Mouse (Mus musculus) right cerebral cortex, postnatal 10 days (tissue): ENCODE results near the gene Rab19.
"Not testable (repeated sequence)": the region's sequence is repeated elsewhere in the genome, so short reads cannot be mapped to it uniquely, and the experiment has no call there.

Source experiments
- DNase-seq, 2 experiments: peaks; one replicate each; pipeline ENCODE4 v3.0.0; 2021; ENCODE audit warnings: low spot score in 2 of 2

Rab19 gene

DNA sequence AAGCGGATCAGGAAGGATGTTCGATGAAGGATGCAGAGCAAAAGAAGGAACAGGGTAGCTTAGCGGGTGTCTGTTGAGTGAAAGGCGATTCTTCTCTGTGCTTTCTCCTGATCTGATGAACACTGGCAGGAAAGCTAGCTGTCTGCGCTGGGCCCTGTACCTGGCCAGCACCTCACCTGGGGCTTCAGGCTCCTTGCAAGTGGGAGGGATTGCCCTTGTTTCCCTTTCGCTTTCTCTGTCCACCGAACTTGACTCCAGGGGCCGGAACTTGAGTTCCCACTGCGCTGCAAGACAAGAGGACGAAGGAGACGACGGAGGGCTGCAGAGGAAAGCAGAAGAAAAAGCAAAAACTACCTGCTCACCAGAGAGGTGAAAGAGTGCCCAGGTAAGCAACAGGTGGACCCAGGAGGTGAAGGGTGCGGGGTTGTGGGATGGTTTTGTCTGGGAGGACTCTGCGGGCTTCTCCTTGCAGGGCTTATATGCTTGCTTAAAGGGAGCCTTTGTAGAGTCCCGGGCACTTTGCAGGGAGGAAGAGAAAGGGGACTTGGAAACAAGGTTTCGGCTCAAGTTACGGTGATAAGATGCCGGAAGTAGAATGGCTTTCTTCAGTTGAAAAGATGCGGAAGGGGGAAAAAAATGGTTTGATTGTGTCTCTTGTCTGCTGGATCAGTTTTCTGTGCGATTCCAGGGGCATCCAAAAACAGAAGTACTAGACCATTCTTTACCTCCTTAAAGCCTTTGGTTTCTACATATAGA is at the start of gene Rab19:
Rab19 (plus strand) TSS at position 51 of the 756 bp plus-strand sequence.
- DNase-seq: no peak

DNA sequence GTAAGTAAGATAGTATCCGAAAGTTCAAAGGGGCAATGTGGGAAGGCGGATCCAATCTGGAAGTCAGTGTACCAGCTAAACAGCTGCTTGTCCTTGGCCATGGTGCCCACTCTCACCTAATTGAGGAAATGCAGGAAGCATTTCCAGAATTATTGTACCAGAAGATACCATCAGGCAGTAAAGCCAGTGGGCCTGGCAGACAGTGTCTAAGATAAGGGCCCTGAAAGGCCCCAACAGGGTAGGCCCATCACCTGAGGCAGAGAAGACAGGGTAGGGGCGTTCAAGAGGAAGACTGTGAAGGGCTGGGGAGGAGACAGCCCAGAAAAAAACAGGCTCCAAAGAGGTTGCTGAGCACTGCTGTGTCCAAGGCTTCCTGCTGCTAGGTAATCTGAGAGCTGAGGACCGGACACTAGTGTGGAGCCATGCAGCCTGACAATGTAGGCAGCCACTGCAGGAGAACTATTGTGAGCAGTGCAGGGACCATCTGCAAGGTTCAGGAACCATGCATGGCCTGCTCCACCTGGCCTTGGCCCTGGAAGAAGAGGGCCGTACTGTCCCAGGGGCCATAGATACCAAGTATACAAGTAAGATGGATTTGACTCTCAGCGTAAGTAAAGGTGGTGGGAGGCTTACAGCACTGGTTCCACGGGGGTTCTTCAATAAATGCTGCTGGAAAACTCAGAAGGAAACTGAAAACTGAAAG is 48.8 kb upstream of the Rab19 start:
- no peak for DNase-seq

DNA sequence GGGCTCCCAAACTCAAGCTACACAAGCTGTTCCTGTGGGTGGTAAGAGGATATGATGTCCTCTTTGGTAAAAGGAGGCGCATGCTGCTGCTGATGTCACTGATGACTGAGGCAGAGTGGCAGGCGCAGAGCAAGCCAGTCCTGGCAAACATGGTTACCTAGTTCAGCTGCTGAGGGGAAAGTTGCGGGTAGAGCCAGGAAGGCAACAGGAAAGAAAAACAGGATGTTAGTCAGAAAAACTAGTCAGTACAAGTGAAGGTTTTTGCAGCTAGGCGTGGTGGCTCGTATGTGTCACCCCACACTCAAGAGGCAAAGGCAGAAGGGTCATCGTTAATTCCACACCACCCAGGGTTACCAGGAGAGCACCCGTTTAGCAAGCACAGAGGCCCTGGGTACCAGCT is 46.8 kb upstream of the Rab19 start:
- DNase-seq: no peak

DNA sequence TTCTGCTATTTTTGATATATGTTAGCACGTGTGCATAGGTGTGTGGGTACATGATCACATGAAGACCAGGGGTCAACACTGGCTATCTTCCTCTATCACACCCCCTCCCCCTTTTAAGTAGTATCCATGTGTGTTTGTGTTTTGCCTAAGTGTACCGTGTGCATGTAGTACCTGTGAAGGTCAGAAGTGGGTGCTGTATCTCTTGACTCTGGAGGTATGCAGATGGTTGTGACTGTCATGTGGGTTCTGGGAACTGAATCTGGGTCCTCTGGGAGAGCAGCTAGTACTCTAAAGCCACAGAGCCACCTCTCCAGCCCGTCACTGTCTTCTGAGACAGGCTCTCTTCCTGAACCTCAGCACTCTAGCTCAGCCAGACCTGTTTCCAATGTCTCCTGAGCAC is 46.1 kb upstream of the Rab19 start:
- DNase-seq: no peak

DNA sequence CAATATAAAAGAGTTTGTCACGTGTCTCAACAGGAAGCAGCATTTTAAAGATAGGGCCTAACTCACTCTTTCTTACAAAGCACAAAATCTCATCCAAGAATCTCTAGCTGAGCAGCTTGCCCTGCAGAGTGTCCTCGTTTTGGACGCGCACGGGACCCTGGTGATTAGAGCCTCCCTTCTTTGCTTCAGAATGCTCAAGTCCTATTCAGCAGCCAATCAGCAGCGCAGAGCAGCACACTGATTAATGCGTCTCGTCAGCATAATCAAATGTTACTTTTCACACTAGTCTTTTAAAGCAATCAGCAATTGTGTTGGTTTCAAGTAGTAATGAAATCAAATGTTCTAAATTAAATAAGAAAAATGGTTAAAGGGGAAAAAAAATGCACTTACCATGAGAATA is 42.6 kb upstream of the Rab19 start:
- no peak for DNase-seq

DNA sequence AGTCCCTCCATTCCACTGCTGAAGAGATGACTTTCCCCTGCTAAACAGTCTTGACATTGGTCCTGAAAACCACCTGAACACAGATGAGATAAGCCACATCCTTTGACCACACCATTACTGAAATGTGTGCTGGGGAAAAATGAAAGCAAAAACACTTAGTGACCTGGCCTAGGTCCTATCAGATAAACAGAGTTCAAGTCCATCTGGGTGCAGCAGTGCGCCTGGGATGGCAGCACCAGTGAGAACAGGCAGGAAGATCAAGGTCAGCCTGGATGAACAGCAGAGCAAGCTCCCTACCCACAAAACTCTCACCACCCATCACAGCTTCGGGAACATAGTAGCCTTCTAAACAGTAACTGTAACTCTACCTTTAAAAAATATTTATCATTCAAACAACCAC is 39.2 kb upstream of the Rab19 start:
- no peak for DNase-seq

DNA sequence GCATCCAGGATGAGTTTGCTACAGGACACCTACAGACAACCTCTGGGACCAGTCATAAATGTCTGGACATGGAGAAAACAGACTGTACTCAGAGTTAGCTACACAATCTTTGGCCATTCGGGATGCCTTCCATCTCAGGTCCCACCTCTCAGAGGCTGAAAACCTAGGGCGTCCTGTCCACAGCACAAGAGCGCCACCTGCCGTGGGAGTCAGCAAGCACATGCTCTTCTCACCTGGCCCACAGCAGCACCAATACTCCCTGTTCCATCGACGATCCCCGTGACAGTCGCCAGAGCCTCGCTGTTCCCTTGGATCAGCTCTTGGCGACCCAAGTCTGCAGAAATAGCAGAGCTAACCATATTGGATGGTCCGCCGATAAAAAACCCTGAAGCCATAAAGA is 37.0 kb upstream of the Rab19 start:
- DNase-seq: peak; percentile 74 to 85

DNA sequence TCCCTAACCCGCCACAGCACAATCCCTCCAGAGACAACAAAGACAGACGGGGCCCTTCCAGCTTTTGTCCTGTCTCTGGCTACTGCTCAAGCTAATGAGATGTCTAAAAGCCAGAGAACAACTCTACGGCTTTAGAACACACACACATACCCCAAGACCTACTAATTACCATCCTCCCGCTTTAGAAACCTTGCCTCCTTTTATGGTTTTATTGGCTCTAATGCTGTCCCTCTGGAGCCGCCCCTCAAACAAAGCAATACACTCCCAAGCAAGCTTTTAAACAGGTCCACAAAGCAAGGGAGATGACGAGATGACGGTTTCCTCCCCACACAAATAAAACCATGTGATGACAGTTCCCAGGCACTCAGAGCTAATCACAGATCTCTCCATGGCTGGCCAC is 35.5 kb upstream of the Rab19 start:
- DNase-seq: no peak

DNA sequence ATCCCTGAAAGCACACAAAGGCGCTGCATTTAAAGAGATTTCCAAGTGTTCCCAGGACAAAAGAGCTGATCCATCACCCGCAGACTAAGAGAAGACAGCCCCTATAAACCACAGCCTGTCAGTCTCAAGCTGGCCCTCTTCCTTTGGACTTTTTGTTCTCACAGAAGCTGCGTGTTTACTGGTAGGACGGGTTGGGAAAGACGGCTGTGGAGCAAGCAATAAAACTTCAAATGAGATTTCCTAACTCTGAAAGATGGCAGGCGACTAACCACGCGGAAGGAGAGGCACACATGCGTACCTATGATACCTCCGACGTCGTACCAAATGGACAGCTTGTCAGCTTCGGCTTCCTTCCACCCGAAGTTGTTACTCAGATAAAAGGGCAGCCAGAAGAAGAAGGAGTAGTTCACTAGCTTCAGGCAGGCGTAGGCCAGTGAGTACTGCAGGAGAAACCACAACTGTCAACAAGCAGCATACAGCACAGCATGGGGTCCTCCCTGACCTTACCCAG is 33.9 kb upstream of the Rab19 start:
- DNase-seq: no peak

DNA sequence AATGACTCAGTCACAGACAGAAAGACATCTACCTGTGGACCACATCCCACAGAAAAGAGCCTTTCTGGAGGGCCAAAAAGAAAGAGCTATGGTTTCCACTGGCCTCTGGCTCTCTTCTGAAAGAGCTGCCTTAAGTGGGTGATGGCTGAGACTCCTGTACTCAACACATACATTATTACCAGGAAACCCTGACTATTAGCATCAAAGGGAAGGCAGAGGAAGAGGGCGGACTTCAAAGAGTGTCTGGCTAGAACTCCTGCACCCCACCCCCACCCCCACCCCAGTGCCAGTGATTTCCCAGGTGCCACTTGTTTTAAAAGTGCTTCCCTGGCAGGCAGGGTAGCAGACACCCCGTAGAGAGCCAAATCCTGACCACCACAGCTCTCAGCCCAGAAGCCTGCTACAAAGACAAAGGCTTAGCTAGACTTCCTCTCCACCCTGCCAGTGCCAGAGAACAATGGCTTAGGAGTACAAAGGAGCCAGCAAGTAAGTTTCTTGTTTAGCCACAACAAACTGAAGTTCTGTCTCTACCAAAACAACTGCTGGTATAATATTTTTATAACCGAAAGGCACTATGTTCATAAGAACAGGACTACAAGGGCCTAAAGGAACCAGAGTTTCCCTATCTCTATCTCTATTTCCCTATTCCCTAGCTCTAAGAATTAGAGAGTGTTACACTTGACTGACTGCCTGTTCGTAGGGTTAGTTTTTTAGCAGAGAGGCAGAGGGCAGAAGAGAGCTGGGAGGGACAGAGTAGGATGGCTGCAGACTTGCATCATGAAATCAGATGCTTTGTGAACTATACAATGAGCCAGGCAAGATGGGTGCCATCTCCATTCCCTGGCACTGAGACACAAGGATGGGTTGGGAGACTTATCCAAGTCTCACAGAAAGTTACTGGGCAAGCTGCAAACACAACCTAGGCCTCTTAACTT is 32.8 kb upstream of the Rab19 start:
- no peak for DNase-seq

DNA sequence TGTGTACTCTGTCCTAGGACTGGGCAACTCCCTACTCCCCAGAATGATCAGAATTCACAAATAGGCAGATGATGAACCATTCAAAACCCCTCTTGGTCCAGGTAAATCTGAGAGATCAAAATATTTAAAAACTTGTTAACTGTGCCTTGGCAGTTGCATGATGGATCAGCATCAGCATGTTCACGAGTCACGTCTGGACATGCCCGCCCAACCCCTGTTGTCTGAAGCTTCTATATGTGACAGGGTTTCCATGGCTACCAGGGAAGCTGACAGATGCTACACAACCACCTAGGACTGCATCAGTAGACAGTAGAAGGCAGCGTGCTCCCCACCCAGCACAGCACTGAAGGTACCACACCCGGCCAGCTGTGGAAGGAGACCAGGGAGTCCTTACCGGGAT is 32.0 kb upstream of the Rab19 start:
- no peak for DNase-seq

DNA sequence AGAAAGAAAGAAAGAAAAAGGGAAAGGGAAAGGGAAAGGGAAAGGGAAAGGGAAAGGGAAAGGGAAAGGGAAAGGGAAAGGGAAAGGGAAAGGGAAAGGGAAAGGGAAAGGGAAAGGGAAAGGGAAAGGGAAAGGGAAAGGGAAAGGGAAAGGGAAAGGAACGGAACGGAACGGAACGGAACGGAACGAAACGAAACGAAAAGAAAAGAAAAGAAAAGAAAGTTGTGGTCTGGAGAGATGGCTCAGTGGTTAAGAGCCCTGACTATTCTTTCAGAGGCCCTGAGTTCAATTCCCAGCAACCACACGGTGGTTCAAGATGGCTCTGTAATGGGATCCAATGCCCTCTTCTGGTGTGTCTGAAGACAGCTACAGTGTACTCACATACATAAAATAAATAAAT is 21.8 kb upstream of the Rab19 start:
- not testable (repeated sequence) for DNase-seq

DNA sequence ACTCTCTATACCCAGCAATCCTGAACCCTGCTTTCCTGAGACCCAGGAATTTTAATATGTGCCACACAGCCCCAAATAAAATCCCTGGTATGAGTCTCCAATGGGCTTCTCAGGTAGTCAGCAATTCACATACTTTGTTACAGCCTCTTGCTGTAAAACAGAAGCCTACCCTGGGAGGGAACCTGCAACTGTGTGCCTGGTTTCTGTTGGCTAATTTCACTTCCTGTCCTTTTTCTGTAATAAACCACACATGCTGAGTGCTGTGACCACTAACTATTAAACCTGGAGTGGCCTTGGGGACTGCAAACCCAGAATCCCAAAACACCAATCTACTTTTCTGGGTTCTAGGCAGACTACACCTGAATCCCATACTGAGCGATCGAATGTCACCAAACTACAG is 18.3 kb upstream of the Rab19 start:
- DNase-seq: no peak

DNA sequence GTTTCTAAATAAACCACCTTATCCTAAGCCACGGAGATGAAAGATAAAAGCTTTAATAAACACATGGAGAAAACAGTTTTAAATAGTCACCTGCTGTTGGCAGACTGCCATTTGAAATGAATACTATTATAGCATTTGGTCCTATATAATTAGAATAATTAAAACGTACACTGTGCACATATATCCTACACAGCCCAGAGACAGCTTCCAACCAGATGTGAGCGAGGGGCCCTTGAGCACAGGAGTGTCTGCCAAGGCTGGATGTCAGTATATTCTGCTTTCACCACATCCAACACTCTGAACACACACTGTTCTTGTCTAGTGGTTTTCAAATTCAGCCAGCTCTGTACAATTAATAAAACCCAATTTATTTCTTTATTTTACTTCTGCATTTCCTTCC is 11.3 kb upstream of the Rab19 start:
- DNase-seq: no peak

DNA sequence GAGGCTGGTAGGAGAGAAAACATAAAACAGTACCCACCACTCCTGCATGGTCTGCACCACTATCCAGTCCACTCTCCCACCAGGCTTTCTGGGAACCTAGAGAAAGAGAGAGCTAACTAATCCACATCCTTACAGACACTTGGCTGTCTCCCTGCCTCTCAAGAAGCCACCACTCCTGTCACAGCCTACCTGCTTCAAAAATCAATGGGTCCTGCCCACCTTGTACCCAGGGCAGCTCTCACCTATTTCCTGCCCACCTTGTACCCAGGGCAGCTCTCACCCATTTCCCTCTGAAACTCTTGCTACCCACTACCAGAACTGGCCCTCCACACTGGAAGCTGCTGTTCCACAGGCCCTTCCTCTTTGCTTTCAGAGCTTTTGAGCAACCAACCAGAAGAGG is 8.9 kb upstream of the Rab19 start:
- no peak for DNase-seq

DNA sequence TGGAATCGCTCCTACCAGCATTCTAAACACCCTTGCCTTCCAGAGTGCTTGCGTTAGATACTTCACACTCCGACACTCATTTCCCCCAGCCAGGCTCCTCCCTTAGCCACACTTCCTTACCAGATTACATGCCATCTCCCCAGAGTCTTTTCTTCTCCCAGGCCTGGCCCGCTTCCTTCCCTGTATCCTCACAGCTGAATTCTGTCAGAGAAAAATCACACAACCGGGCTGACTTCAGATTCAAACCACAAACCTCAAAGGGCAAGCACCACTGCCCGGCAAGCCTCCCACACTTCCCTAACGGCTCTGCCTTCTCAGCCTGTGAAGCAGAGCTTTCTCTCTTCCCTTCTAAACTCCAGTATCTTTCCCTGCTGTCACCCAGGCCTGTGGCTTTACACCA is 8.2 kb upstream of the Rab19 start:
- DNase-seq: peak in 1 of 2 experiments; percentile 40

DNA sequence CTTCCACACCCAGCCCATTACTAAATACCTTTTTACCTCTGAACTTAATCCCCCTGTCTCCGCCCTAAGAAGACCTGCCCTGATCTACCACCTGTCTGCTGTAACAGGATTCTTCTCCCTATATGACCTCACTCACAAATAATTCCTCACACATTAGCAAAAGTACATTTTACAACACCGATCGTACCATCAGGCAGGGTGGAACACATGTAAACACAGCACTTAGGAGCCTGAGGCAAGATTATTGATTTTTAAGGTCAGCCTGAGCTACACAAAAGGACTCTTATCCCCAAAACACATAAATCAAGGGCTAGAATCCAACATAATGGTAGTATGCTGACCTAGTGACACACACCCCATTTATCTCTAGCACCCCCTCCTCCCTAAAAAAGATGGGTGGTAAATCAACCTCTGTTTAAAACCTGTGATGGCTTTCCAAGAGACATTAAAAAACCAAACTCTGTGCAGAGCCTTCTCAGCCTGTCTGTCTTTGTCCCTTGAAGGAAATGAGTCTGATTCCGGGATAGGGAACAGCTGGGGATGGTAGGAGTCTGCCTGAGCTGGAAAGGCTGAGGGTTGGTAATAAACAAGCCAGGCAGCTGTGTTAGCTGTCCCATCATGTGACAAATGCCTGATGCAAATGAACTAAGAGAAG is 7.5 kb upstream of the Rab19 start:
- DNase-seq: no peak

DNA sequence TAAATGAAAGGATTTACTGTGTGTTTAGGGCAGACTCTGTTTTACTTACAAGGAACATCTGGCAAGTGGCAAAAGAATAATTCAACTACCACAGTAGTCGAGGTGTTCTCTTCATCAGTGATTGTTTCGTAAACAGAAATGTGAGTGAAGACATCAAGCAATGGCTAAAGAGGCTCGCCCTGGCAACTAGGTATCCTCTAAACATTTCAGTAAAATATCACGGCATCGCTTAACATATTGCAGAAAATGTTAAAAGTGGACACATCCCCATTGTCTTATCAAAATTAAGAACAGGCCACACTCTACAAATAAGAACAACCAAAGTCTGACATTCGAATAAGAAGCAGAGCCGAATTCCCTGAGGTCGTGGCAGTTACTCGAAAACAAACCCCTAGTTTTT is 4.2 kb upstream of the Rab19 start:
- DNase-seq: no peak

DNA sequence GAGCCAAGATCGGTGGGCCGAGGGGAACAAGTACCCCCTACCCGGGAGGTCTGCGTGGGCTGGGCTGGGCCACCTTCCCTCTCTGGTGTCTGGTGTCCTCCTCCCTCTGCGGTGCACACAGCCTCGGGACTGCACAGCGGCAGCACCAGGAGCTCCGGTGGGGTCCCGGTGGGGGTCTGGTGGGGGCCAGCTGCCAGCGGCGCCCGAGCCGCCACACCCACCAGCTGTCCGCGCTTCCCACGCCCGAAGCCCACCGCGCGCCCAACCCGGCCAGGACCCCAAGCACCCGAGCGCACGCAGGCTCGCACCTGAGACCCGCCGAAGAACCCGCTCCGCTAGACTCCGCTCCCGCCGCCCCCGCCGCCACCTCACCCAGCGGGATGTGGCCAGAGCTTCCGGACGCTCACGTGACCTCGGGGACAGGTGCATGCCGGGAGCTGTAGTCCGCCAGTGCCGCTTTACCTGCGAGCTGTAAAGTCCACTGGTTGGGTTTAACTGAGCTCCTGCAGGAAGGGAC is 3.6 kb upstream of the Rab19 start, which contains the start of gene Slc37a3:
Slc37a3 (minus strand) TSS at position 365 of the 517 bp plus-strand sequence.
- DNase-seq: peak; percentile 94

DNA sequence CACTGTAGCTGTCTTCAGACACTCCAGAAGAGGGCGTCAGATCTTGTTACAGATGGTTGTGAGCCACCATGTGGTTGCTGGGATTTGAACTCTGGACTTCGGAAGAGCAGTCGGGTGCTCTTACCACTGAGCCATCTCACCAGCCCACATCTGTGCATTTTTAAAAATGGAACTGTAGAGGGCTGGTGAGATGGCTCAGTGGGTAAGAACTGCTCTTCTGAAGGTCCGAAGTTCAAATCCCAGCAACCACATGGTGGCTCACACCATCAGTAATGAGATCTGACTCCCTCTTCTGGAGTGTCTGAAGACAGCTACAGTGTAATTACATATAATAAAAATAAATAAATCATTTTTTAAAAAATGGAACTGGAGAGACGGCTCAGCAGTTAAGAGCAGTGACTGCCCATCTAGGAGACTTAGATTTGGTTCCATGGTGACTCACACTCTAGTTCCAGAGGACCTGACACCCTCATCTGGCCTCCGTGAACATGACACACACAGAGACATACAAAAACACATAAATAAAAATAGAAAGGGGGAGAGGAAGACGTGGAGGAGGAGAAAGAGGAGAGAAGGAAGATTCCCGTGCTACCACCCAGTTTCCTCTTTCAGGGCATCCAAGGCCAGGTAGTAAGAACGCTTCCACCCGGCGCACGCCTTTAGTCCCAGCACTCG is 2.7 kb upstream of the Rab19 start:
- not testable (repeated sequence) for DNase-seq

DNA sequence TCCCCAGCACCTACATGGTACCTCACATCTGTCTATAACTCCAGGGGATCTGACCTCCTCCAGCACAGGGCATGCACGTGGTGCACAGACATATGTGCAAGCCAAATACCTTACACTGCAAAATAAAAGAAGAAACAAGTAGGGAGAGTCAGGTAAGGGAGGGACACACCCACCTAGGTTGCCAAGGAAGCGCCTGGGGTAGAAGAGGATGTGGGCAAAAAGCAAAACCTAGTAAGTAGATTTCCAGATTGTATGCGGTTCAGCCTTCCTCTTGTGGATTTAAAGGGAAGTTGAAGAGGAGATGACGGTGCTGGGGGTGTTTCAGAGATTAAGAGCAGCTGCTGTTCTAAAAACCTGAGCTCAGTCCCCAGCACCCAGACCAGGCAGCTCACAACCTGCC is 1.8 kb upstream of the Rab19 start:
- DNase-seq: no peak
